Mouse (Mus musculus): ENCODE data around the gene Otop2.

The Otop2 gene

GRCm38 (mm10) chr11:115381276-115381675 lies 74.3 kb downstream of the Otop2 start:
- no peak for DNase-seq (ENCODE audit: low read depth, low spot score)
